Mouse (Mus musculus) ES-Bruce4 (cell line): ENCODE data around the gene Hist3h2ba. TPM values are rescaled to one million over a fixed set of nuclear protein-coding genes. Genes with fewer than 3 reads are reported as not detected.
"Not testable (repeated sequence)": the region's sequence is repeated elsewhere in the genome, so short reads cannot be mapped to it uniquely, and the experiment has no call there.

Experiments used
- H3K27ac ChIP-seq: 2 replicates; pipeline ENCODE4 v1.5.1; 2012; ENCODE audit warnings: low read length, inconsistent platforms; ENCODE audit not compliant: insufficient read depth
- H3K27me3 ChIP-seq: 2 replicates; pipeline ENCODE4 v1.6.1; 2012; ENCODE audit warnings: mild to moderate bottlenecking, low read length, inconsistent platforms; ENCODE audit not compliant: control insufficient read depth, poor library complexity, insufficient read depth, severe bottlenecking
- H3K36me3 ChIP-seq: 2 replicates; pipeline ENCODE4 v1.6.1; 2012; ENCODE audit warnings: inconsistent platforms, mild to moderate bottlenecking, low read length, moderate library complexity; ENCODE audit not compliant: control insufficient read depth, poor library complexity, insufficient read depth, severe bottlenecking
- H3K4me1 ChIP-seq: one replicate; pipeline ENCODE4 v1.8.1; 2011; ENCODE audit warnings: low read length; ENCODE audit not compliant: control insufficient read depth, insufficient read depth
- H3K4me3 ChIP-seq: 2 replicates; pipeline ENCODE4 v1.5.1; 2011; ENCODE audit warnings: low read depth, mild to moderate bottlenecking, low read length
- H3K9ac ChIP-seq: 2 replicates; pipeline ENCODE4 v1.6.1; 2012; ENCODE audit warnings: low read depth, mild to moderate bottlenecking, inconsistent platforms; ENCODE audit not compliant: poor library complexity, severe bottlenecking
- H3K9me3 ChIP-seq: replicated peaks from 2 replicates; pipeline ENCODE4 v1.6.1; 2012; ENCODE audit warnings: mild to moderate bottlenecking, low read length, inconsistent platforms; ENCODE audit not compliant: control insufficient read depth, poor library complexity, insufficient read depth, severe bottlenecking
- CTCF ChIP-seq: IDR thresholded peaks from one replicate; pipeline ENCODE4 v1.8.1; 2011; ENCODE audit warnings: low read depth, low read length
- EP300 ChIP-seq: IDR thresholded peaks from 2 replicates; pipeline ENCODE4 v1.6.1; 2011; ENCODE audit warnings: low read depth, low read length; ENCODE audit not compliant: insufficient read depth
- POLR2A ChIP-seq: IDR thresholded peaks from one replicate; pipeline ENCODE4 v1.8.1; 2011; ENCODE audit warnings: low read length; ENCODE audit not compliant: insufficient read depth
- polyA plus RNA-seq: library from polyadenylated mRNA; stranded (reverse); fragments of >200 nt; gene quantifications from 2 replicates; pipeline ENCODE4 v1.2.4, GENCODE M21; 2011; ENCODE audit warnings: low read depth; ENCODE audit not compliant: missing spikeins, insufficient read depth, insufficient read length

Hist3h2ba gene
- polyA plus RNA-seq, 1 experiment, result 8.0 TPM

- H3K9ac ChIP-seq, result 0 out of 2 replicates have a peak overlapping the region, but pooled peaks have one; percentile 10
- H3K4me1 ChIP-seq, result no peaks in the 10 kb centered on the region
- no peaks in the 10 kb centered on the region for H3K9me3 ChIP-seq
- peak overlapping the region; percentile 32 for H3K4me3 ChIP-seq
- no peaks in the 10 kb centered on the region for H3K36me3 ChIP-seq
- TF ChIP-seq EP300 (no peak), CTCF (no peak), POLR2A (no peak)
- peak overlapping the region; percentile 34; the same call in 1 of the 2 replicates for H3K27ac ChIP-seq
- H3K27me3 ChIP-seq, result no peaks in the 10 kb centered on the region; the same call in none of the 2 replicates
Observed at GRCm38 (mm10) chr11:58947798-58948528, 757 bp upstream of the Hist3h2ba start.

DNA sequence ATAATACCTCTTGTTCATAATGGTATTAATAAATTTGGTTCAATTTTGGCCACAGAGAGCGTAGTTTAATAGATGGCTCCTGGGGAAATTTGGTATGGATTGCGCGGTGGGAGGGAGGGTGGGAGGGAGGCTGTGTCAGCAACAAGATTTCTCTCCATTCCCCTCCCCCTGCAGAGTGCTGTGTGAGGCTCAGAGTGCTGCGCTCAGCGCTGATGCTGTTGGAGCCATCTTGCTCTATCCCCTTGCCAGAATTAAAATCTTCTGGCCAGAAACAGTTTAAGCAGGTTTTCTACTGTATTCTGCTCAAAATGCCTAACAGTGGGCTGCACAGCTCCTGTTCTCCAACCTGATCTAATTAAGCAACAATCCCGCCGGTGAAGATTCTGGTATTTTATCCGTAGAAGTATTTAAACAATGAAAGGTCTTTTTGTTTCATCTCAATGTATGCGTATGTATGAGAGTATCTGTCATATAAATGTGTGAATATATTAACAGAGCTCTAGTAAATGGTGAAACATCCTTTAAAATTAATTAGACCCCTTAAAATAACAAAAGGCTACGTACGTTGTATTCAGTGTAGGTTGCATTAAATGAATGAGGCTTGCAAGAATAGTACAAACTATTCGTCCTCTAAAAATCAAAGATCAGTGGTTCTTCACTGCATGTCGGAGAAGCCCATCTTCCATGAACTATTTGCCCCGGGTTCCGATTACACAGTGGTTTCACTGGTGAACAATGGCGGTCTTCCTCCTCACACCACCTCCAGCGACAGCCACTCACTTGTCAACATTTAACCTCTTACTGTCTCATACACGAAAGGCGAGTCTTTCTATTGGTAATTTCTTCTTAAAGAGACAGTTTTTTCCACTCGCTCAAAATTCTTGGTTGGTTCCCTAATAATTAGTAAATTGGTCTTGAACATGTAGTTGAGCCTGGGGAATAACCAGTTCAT, 1.0 kb downstream of the Hist3h2ba start:
- no peaks in the 10 kb centered on the region for H3K9me3 ChIP-seq
- H3K4me3 ChIP-seq, result peak overlapping the region; percentile 66
- H3K27me3 ChIP-seq, result no peaks in the 10 kb centered on the region; the same call in none of the 2 replicates
- no peak for TF ChIP-seq CTCF
- TF ChIP-seq POLR2A, result no peak
- no peak for TF ChIP-seq EP300
- H3K36me3 ChIP-seq, result no peaks in the 10 kb centered on the region
- 0 out of 2 replicates have a peak overlapping the region, but pooled peaks have one; percentile 48 for H3K27ac ChIP-seq
- H3K4me1 ChIP-seq, result no peaks in the 10 kb centered on the region
- H3K9ac ChIP-seq, result peak overlapping the region; percentile 73

- no peaks in the 10 kb centered on the region for H3K4me1 ChIP-seq
- no peak overlapping the region for H3K4me3 ChIP-seq
- no peak for TF ChIP-seq CTCF
- TF ChIP-seq EP300, result no peak
- H3K36me3 ChIP-seq, result no peaks in the 10 kb centered on the region
- no peaks in the 10 kb centered on the region for H3K9me3 ChIP-seq
- H3K27me3 ChIP-seq, result no peaks in the 10 kb centered on the region; the same call in none of the 2 replicates
- no peak overlapping the region for H3K27ac ChIP-seq
- no peak overlapping the region for H3K9ac ChIP-seq
Observed at GRCm38 (mm10) chr11:58951210-58951609, 2.5 kb downstream of the Hist3h2ba start.

DNA sequence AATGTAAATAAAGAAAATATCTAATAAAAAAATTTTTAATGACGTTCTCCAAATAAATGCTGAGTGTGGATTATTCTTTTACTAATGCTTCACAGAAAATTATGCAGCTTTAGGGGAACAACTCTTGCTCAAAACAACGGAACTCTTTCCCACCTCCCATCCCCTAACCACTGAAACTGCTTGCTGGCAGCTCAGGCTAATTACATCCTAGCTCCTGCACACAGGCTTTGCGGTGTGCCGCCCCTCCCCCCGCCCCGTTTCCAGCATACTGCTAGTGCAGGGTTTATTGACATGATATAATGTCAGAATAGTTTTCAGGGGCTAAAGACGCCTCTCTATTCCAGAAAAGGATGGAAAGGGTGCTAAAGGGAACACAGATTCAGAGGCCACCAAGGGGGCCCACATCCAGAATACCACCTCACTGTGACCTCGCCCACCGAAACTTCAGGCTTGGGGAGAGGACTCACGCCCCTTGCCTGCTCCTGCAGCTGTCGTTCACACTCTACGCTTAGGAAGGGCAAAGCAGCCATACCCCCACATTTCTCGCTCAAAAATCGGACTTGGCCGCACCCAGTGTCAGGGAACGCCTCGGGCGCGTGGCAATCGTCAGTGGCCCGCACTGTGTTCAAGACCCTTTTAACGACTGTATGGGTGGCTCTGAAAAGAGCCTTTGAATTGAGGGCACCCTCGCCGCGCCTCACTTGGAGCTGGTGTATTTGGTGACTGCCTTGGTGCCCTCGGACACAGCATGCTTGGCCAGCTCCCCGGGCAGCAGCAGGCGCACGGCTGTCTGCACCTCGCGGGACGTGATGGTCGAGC, 4.8 kb downstream of the Hist3h2ba start:
- H3K27ac ChIP-seq, result 0 out of 2 replicates have a peak overlapping the region, but pooled peaks have one; percentile 23

GRCm38 (mm10) chr11:58954170-58954419, 5.4 kb downstream of the Hist3h2ba start:
- not testable (repeated sequence) for H3K27me3 ChIP-seq, H3K4me1 ChIP-seq, H3K36me3 ChIP-seq, H3K9me3 ChIP-seq
- Histone ChIP-seq H3K9ac (peak overlapping the region; percentile 42), H3K4me3 (peak overlapping the region; percentile 67), H3K27ac (0 out of 2 replicates have a peak overlapping the region, but pooled peaks have one; percentile 23)

More for the DNA sequence above, 4.8 kb downstream of the Hist3h2ba start:
- peak overlapping the region; percentile 67 for H3K4me3 ChIP-seq
- H3K9ac ChIP-seq, result peak overlapping the region; percentile 42
- no peaks in the 10 kb centered on the region for H3K9me3 ChIP-seq
- no peaks in the 10 kb centered on the region for H3K4me1 ChIP-seq
- no peaks in the 10 kb centered on the region for H3K36me3 ChIP-seq
- TF ChIP-seq EP300 (no peak), CTCF (no peak), POLR2A (no peak)
- H3K27me3 ChIP-seq, result no peaks in the 10 kb centered on the region
